Mouse (Mus musculus) cerebral cortex, adult 2 months (tissue): ENCODE measurements around the gene Krtcap3.

Experiments
- WGBS: fragments of 180-500 bp; shearing (Covaris S2); methylation state at CpG from one replicate; pipeline ENCODE4 v1.1.7; 2018; 5-methylcytosine and 5-hydroxymethylcytosine counted together

Krtcap3 gene

GRCm38 (mm10) chr5:31298486-31298885, 47.0 kb downstream of the Krtcap3 start:
- WGBS = 78% methylated on average over 2 of the region's 2 CpGs

GRCm38 (mm10) chr5:31301866-31302265, 50.4 kb downstream of the Krtcap3 start:
- WGBS = 80% methylated on average over 8 of the region's 8 CpGs
